Mouse (Mus musculus) G1E (cell line): Measurements from ENCODE around the gene Ypel5.

Experiments used
- CTCF ChIP-seq: IDR thresholded peaks from 2 replicates; pipeline ENCODE4 v1.5.1; 2012; ENCODE audit warnings: low read depth, low read length, inconsistent platforms, mixed read lengths
- GATA1 ChIP-seq: IDR thresholded peaks from 2 replicates; pipeline ENCODE4 v1.6.1; 2012; ENCODE audit warnings: borderline replicate concordance, low read length, inconsistent platforms, mixed read lengths
- POLR2AphosphoS5 ChIP-seq: IDR thresholded peaks from 2 replicates; pipeline ENCODE4 v1.6.1; 2012; ENCODE audit warnings: low read depth, low read length, inconsistent platforms; ENCODE audit not compliant: insufficient replicate concordance

- TF ChIP-seq CTCF = no peak
- no peak for TF ChIP-seq GATA1
- TF ChIP-seq POLR2AphosphoS5 = no peak
Observed at GRCm38 (mm10) chr17:72897076-72897475, 60.8 kb downstream of the Ypel5 start.
